Mouse (Mus musculus) neural tube, embryonic 13.5 days (tissue): Measurements from ENCODE around the gene Fshr. TPM values are rescaled to one million over a fixed set of nuclear protein-coding genes. Genes with fewer than 3 reads are reported as not detected.

Source experiments
- ATAC-seq: fragments of 200-750 bp; cut with Nextera tagmentation; 2 replicates; pipeline ENCODE4 v1.8.0; 2017; ENCODE audit warnings: low read depth, mild to moderate bottlenecking, moderate TSS enrichment, moderate library complexity
- H3K27ac ChIP-seq: fragments of 300-500 bp; sonication (generic); replicated peaks from 2 replicates; pipeline ENCODE4 v1.5.1; 2015; ENCODE audit warnings: moderate library complexity, mild to moderate bottlenecking, inconsistent platforms
- H3K27me3 ChIP-seq: fragments of 300-500 bp; sonication (generic); 2 replicates; pipeline ENCODE4 v1.6.1; 2015; ENCODE audit warnings: mild to moderate bottlenecking, inconsistent platforms
- H3K36me3 ChIP-seq: fragments of 300-500 bp; sonication (generic); 2 replicates; pipeline ENCODE4 v1.6.1; 2015; ENCODE audit warnings: mild to moderate bottlenecking, inconsistent platforms
- H3K4me1 ChIP-seq: fragments of 300-500 bp; sonication (generic); replicated peaks from 2 replicates; pipeline ENCODE4 v1.6.1; 2015; ENCODE audit warnings: inconsistent platforms
- H3K4me2 ChIP-seq: fragments of 300-500 bp; sonication (generic); 2 replicates; pipeline ENCODE4 v1.6.1; 2015; ENCODE audit warnings: inconsistent platforms, mild to moderate bottlenecking, moderate library complexity
- H3K4me3 ChIP-seq: fragments of 300-500 bp; sonication (generic); 2 replicates; pipeline ENCODE4 v1.5.1; 2015; ENCODE audit warnings: mild to moderate bottlenecking, inconsistent platforms
- H3K9ac ChIP-seq: fragments of 300-500 bp; sonication (generic); 2 replicates; pipeline ENCODE4 v1.6.1; 2015; ENCODE audit warnings: moderate library complexity, mild to moderate bottlenecking, inconsistent platforms
- H3K9me3 ChIP-seq: fragments of 300-500 bp; sonication (generic); 2 replicates; pipeline ENCODE4 v1.6.1; 2016; ENCODE audit warnings: inconsistent platforms
- WGBS: fragments of 180-500 bp; shearing (Covaris S2); methylation state at CpG from one replicate; pipeline ENCODE4 v1.1.7; 2015; 5-methylcytosine and 5-hydroxymethylcytosine counted together
- polyA plus RNA-seq: library from polyadenylated mRNA; unstranded; fragments of >200 nt; fragmentation: Nextera tagmentation; extraction: Ambion mirVana; gene quantifications from 2 replicates; pipeline ENCODE4 v1.2.1, GENCODE M21; 2015

The Fshr gene
- polyA plus RNA-seq, 1 experiment from 2014 or later, result not detected

DNA sequence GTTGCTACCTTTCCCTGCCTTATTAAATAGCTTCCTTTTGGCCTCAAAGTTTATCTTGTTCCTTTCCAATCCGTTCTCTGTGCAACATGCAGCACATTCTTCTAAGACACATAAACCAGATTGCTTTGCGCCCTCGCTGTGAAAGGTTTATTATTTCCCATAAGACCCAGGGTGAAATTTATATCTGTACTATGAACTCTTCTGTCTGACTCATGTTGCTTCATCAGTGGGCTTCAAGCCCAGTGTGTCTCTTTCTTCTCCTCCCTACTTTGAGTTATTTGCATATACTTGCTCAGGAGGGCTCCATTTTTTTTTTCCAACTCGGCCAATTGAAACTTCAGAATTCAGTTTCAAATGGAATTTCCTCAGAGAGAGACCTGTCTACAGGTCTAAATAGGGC is 183.5 kb downstream of the Fshr start:
- H3K4me1 ChIP-seq, result no peaks in the 10 kb centered on the region
- H3K27me3 ChIP-seq, result no peaks in the 10 kb centered on the region
- no peaks in the 10 kb centered on the region for H3K9me3 ChIP-seq
- H3K4me2 ChIP-seq, result no peak overlapping the region
- no peak for ATAC-seq
- H3K27ac ChIP-seq, result no peak overlapping the region
- H3K36me3 ChIP-seq, result no peaks in the 10 kb centered on the region
- no peak overlapping the region for H3K4me3 ChIP-seq
- no peak overlapping the region for H3K9ac ChIP-seq
- 82% methylated on average over 4 of the region's 4 CpGs for WGBS

DNA sequence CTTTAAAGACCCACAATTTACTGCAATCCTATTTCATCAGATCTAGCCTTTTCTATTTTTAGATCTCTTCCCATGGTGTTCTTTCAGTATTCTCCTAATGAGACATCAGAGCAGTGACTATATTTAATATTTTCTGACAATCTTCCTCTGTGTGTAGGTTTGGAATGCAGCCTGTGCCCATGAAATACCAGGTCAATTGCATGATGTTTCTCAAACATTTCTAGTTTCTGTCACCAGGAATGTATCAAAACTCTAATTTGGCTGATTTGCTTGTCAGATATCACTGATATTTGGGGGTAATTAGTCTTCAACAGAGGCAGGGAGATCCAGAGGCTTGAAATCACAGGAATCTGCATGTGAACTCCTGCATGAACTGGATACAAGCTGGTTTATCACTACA is 186.8 kb downstream of the Fshr start:
- no peak overlapping the region for H3K27ac ChIP-seq
- no peak overlapping the region for H3K4me3 ChIP-seq
- H3K4me2 ChIP-seq, result no peak overlapping the region
- no peaks in the 10 kb centered on the region for H3K27me3 ChIP-seq
- no peak for ATAC-seq
- no peaks in the 10 kb centered on the region for H3K4me1 ChIP-seq
- no peak overlapping the region for H3K9ac ChIP-seq
- H3K36me3 ChIP-seq, result no peaks in the 10 kb centered on the region
- H3K9me3 ChIP-seq, result no peaks in the 10 kb centered on the region

DNA sequence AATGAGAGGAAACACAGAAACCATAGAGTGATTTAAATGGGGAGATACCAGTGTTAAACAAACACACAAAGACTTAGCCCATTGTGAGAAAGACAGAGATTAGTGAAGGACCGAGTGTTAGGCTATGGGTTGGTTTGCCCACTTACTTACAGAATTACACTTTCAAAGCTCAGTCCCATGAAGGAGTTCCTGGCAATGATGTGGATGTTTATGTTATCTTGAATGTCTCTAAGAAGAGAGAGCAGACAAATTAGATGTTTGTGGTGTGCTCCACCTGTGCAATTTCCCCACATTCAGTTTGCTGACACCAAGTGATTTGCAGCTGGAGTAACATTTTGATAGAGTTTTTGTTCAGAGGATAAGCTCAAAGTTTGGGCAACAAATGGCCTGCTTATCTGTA is 191.4 kb downstream of the Fshr start:
- 79% methylated on average over 1 of the region's 1 CpGs for WGBS
- H3K4me1 ChIP-seq, result no peaks in the 10 kb centered on the region
- ATAC-seq, result no peak

DNA sequence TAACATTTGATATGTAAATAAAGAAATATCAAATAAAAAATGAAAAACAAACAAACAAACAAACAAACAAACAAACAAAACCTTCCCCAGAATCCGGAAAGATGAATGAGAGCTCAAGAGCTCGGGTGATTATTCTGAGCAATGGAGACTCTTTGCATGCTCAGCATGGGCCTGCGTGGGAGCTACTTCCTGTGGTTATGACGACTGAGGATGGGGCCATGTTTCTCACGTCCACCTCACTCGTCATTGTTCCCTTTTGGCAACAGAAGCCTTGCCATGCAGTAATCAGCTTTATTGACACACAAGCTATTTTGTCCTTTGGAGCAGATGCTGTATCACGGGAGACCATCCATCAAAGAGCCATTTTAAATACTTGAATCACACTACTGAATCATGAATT is 191.8 kb downstream of the Fshr start:
- Histone ChIP-seq H3K4me1 (no peaks in the 10 kb centered on the region), H3K4me3 (no peak overlapping the region), H3K27ac (no peak overlapping the region), H3K9me3 (no peaks in the 10 kb centered on the region), H3K9ac (no peak overlapping the region), H3K27me3 (no peaks in the 10 kb centered on the region), H3K36me3 (no peaks in the 10 kb centered on the region), H3K4me2 (no peak overlapping the region)
- ATAC-seq, result no peak
- WGBS, result 60% methylated on average over 7 of the region's 7 CpGs

More for the DNA sequence above, 191.4 kb downstream of the Fshr start:
- Histone ChIP-seq H3K27me3 (no peaks in the 10 kb centered on the region), H3K4me2 (no peak overlapping the region), H3K36me3 (no peaks in the 10 kb centered on the region), H3K9ac (no peak overlapping the region), H3K9me3 (no peaks in the 10 kb centered on the region), H3K4me3 (no peak overlapping the region), H3K27ac (no peak overlapping the region)

DNA sequence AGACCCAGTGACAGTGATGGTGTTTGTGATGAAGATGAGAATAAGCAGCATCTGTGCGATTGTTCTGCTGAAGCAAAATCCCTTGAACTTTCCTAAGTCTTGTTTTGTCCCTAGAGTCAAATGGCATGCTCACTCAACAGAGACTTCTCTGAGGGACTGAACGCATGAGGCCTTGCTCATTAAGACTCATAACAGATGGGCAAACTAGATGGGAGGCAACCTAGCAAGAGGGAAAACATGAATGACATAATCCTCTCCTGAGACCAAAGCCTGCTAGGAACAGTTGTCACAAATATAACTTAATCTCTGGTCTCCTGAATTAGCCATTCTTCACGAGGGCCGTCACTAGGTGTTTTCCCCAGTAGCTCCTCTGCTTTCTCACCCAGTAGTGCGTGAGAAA is 194.5 kb downstream of the Fshr start:
- Histone ChIP-seq H3K4me1 (0 out of 2 replicates have a peak, but pooled peaks cover 12% of the 10 kb centered on the region), H3K4me2 (no peak overlapping the region), H3K27me3 (no peaks in the 10 kb centered on the region), H3K4me3 (no peak overlapping the region), H3K36me3 (no peaks in the 10 kb centered on the region), H3K9me3 (no peaks in the 10 kb centered on the region), H3K9ac (no peak overlapping the region), H3K27ac (no peak overlapping the region)
- no peak for ATAC-seq
- 80% methylated on average over 5 of the region's 5 CpGs for WGBS

DNA sequence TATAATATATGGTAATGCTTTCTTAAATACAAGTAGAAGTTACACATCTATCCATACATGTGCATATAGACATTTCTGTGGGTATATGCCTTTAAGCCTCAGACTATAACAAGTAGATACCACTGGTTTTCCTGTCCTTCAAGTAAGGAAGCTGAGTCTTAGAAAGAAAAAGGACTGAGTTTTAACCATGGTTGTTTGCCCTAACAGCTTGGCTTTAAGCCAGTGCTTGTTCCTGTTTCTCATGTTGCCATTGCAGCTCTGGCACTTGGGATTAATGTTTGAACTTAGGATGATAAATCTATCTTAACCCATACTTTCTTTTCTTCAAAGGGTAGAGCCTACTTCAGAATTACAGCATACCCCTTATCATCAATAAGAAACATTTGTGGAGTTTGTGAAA is 200.6 kb downstream of the Fshr start:
- Histone ChIP-seq H3K36me3 (no peaks in the 10 kb centered on the region), H3K9me3 (no peaks in the 10 kb centered on the region), H3K27me3 (no peaks in the 10 kb centered on the region), H3K4me1 (0 out of 2 replicates have a peak, but pooled peaks cover 12% of the 10 kb centered on the region), H3K27ac (no peak overlapping the region), H3K4me2 (no peak overlapping the region), H3K4me3 (no peak overlapping the region), H3K9ac (no peak overlapping the region)
- no peak for ATAC-seq

DNA sequence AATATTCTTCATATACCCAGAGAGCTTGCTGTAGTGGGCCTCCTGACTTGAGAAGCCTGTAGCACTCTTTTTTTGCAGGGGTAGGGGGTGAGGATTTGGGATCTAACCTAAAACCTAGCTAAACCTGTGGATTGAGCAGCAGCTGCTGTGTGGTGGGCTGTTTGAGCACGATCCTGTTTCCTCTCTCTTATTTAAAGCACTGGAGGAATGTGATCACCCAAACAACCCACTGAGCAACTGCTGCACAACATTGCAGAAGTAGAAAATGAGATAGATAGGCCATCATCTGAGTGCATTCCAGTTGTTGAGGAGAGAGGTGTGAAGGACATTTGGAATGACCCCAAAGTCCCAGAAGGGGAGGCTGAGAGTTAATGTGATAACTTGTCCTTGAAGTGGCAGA is 202.2 kb downstream of the Fshr start:
- no peaks in the 10 kb centered on the region for H3K9me3 ChIP-seq
- no peaks in the 10 kb centered on the region for H3K27me3 ChIP-seq
- H3K4me3 ChIP-seq, result no peak overlapping the region
- H3K27ac ChIP-seq, result no peak overlapping the region
- no peak overlapping the region for H3K4me2 ChIP-seq
- 81% methylated on average over 1 of the region's 1 CpGs for WGBS
- no peak overlapping the region for H3K9ac ChIP-seq
- 0 out of 2 replicates have a peak, but pooled peaks cover 12% of the 10 kb centered on the region for H3K4me1 ChIP-seq
- ATAC-seq, result no peak
- H3K36me3 ChIP-seq, result no peaks in the 10 kb centered on the region

DNA sequence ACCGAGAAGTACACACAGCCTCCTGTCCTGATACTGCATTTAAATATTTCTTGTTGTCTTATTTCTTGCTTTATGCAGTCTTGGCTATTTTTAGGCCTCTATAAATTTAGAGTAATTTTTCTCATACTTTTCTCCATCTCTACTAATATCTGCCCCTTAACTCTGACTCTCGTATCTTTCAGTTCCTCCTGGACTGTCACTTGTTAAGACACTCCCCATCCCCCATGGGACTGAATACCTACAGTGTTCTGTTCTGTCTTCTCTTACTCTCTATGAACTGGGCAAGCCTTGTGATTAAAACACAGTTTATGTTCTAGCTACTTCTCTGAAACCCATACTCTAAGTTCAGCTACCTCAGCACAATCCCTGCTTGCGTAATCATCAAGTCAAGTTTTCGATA is 209.2 kb downstream of the Fshr start:
- Histone ChIP-seq H3K27ac (no peak overlapping the region), H3K27me3 (no peaks in the 10 kb centered on the region), H3K9ac (no peak overlapping the region), H3K4me2 (no peak overlapping the region), H3K4me1 (no peaks in the 10 kb centered on the region), H3K4me3 (no peak overlapping the region), H3K9me3 (no peaks in the 10 kb centered on the region), H3K36me3 (no peaks in the 10 kb centered on the region)
- ATAC-seq, result no peak
- WGBS, result 89% methylated on average over 4 of the region's 4 CpGs

DNA sequence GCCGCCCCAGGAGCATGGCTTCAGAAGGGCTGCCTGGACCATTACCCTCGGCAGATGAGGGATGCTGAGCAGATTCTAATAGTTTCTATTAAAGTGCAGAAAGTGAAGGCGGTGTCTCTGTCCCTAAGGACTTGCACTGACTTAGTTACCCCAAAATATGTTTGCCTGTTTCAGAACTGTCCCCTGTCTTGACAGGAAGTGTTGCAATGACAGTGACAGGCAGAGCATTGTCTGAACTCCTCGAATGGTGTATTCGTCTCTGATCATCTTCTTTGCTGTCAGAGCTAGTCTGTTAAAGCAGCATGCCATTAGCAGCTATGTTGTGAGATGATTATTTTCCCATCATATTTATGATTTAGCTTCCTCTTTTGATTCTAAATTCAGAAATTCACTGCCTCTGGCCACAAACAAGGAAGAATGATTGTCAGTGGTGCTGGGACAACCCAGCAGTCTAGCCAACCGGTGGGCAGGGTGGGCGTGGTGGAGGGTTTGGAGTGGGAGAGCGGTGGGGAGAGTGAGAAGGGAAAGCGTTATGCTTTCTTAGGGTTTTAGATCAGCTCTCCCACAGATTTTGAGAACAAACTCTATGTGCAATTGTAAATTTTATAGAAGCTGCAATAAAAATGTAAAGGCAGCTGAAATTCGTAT is 219.6 kb downstream of the Fshr start:
- Histone ChIP-seq H3K4me2 (no peak overlapping the region), H3K27ac (no peak overlapping the region), H3K9ac (no peak overlapping the region), H3K4me1 (no peaks in the 10 kb centered on the region), H3K4me3 (no peak overlapping the region), H3K36me3 (no peaks in the 10 kb centered on the region), H3K9me3 (no peaks in the 10 kb centered on the region), H3K27me3 (no peaks in the 10 kb centered on the region)
- WGBS, result 84% methylated on average over 10 of the region's 10 CpGs
- ATAC-seq, result no peak

DNA sequence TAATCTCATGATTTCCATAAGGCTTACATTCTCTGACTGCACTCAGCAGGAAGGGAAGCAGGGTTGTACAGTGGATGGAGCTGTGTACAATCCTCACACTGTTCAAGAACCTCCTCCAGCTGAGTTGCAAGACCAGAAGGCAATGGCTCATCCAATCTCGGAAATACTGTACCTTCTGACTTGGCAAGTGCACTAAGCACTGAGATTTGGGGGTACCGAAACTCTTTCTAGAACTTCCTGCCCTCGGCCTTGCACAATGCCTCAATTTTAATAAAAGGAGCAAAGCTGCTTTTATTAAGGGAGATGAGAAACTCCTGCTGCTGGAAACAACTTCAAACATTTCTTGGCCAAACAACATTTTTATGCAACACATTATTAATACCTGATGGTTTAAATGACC is 225.9 kb downstream of the Fshr start:
- no peak overlapping the region for H3K27ac ChIP-seq
- H3K4me2 ChIP-seq, result no peak overlapping the region
- no peaks in the 10 kb centered on the region for H3K4me1 ChIP-seq
- H3K9ac ChIP-seq, result no peak overlapping the region
- 89% methylated on average over 3 of the region's 3 CpGs for WGBS
- H3K27me3 ChIP-seq, result no peaks in the 10 kb centered on the region
- H3K36me3 ChIP-seq, result no peaks in the 10 kb centered on the region
- H3K9me3 ChIP-seq, result no peaks in the 10 kb centered on the region
- H3K4me3 ChIP-seq, result no peak overlapping the region
- ATAC-seq, result no peak

DNA sequence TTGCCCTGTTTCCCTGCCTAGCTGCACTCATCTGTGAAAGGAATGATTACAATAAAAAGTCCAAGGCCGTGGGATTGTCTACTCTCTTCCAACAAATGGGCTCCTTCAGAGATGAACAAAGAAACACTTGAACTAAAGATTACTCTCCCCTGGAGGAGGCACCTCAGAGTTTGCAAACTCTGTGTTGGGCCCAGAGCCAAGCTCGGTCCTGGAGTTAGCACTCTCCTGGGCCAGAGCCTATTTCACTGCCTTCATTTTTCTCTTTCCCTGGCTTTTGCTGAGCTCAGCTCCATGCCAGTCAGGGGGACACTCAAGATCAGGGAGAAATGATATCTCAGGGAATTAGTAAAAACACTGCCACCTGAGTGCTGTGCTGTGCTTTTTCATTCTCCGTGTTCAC is 234.4 kb downstream of the Fshr start:
- Histone ChIP-seq H3K4me2 (no peak overlapping the region), H3K27ac (0 out of 2 replicates have a peak overlapping the region, but pooled peaks have one; percentile 2), H3K27me3 (no peaks in the 10 kb centered on the region), H3K9me3 (no peaks in the 10 kb centered on the region), H3K9ac (no peak overlapping the region), H3K4me3 (no peak overlapping the region), H3K4me1 (peaks cover 8% of the 10 kb centered on the region; the same call in 1 of the 2 replicates), H3K36me3 (no peaks in the 10 kb centered on the region)
- 48% methylated on average over 3 of the region's 3 CpGs for WGBS
- ATAC-seq, result no peak

DNA sequence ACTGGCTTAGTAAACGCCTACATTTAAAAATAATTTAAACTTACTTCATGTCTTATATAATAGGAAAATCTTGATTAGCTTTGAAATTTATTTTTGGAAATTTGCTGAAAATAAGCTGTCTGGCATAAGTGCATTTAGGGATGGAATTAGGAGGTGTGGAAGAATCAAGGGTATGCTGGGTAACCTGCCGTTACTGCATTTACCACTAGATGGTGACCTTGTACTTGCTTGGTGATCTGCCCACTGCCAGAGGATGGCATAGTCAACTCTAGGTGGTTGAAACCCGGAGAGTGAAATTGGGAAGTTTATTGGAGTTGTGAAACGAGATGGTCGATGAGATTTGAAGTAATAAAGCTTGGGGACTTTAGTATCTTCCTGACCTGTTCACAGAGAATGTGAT is 246.5 kb downstream of the Fshr start:
- no peaks in the 10 kb centered on the region for H3K36me3 ChIP-seq
- no peak overlapping the region for H3K27ac ChIP-seq
- no peaks in the 10 kb centered on the region for H3K4me1 ChIP-seq
- no peak overlapping the region for H3K4me3 ChIP-seq
- no peak overlapping the region for H3K9ac ChIP-seq
- H3K9me3 ChIP-seq, result no peaks in the 10 kb centered on the region
- 38% methylated on average over 5 of the region's 5 CpGs for WGBS
- no peaks in the 10 kb centered on the region for H3K27me3 ChIP-seq
- no peak overlapping the region for H3K4me2 ChIP-seq
- ATAC-seq, result peak; percentile 53

DNA sequence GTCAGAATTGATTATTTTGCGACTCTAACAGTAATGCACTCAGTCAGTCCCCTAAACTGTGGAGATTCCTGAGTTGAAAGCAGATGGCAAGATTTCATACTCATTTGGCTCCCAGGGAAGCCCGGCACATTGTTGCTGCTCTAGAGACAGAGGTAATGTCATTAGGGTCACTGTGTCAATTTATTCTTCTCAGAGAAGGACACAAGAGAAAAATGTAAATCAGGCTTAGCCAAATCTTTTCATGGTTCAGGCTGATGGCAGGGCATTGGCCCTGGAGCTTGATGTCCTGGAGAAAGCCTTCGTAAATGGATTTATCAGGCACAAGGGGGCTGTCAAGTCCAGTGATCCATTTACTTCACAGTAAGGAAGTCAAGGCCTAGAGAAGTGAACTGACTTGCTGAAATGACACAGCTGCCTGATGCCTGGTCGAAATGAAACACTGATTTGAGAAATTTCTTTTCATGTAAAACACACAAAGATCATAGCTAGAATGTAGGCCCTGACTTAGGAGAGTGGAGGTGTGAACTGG is 262.3 kb downstream of the Fshr start:
- 7% methylated on average over 4 of the region's 4 CpGs for WGBS
- no peaks in the 10 kb centered on the region for H3K9me3 ChIP-seq
- 0 out of 2 replicates have a peak overlapping the region, but pooled peaks have one; percentile 16 for H3K4me2 ChIP-seq
- no peaks in the 10 kb centered on the region for H3K36me3 ChIP-seq
- H3K27me3 ChIP-seq, result no peaks in the 10 kb centered on the region
- ATAC-seq, result peak; percentile 71
- H3K9ac ChIP-seq, result peak overlapping the region; percentile 4; the same call in 1 of the 2 replicates
- peaks cover 28% of the 10 kb centered on the region for H3K4me1 ChIP-seq
- no peak overlapping the region for H3K4me3 ChIP-seq
- H3K27ac ChIP-seq, result peak overlapping the region; percentile 66
